Mouse (Mus musculus): ENCODE measurements around the gene Ccl2. TPM values are rescaled to one million over a fixed set of nuclear protein-coding genes. Genes with fewer than 3 reads are reported as not detected.

Ccl2 gene
- total RNA-seq, 1 experiment from 2014 or later: 0.67 TPM

- no peak for DNase-seq
These were observed 486 bp downstream of the Ccl2 start for GRCm38 (mm10) chr11:82035857-82036256.

GRCm38 (mm10) chr11:82038535-82038934, 3.2 kb downstream of the Ccl2 start, which contains the start of gene Gm17268:
TSS of gene Gm17268 (minus strand) at chr11:82038562.
- DNase-seq: no peak

GRCm38 (mm10) chr11:82039132-82039660, 3.8 kb downstream of the Ccl2 start:
- peak; percentile 10 for DNase-seq

GRCm38 (mm10) chr11:82041671-82042080, 6.3 kb downstream of the Ccl2 start:
- DNase-seq: no peak

- peak; percentile 49 for DNase-seq
These were observed 10.1 kb downstream of the Ccl2 start, which contains the start of gene Ccl7 for GRCm38 (mm10) chr11:82045471-82045870. TSS of gene Ccl7 (plus strand) at chr11:82045712.

- DNase-seq: peak; percentile 16
These were observed 12.5 kb downstream of the Ccl2 start for GRCm38 (mm10) chr11:82047746-82048415.

GRCm38 (mm10) chr11:82053849-82054248, 18.5 kb downstream of the Ccl2 start:
- no peak for DNase-seq

- DNase-seq: no peak
These were observed 22.3 kb downstream of the Ccl2 start, which contains the start of gene Ccl11 for GRCm38 (mm10) chr11:82057646-82058045. TSS of gene Ccl11 (plus strand) at chr11:82057823.

- no peak for DNase-seq
These were observed 26.9 kb downstream of the Ccl2 start for GRCm38 (mm10) chr11:82062226-82062625.

GRCm38 (mm10) chr11:82063454-82063853, 28.1 kb downstream of the Ccl2 start:
- no peak for DNase-seq

GRCm38 (mm10) chr11:82066953-82067571, 31.7 kb downstream of the Ccl2 start:
- no peak for DNase-seq

GRCm38 (mm10) chr11:82071076-82071475, 35.7 kb downstream of the Ccl2 start:
- no peak for DNase-seq

GRCm38 (mm10) chr11:82072374-82072773, 37.0 kb downstream of the Ccl2 start:
- DNase-seq: no peak

GRCm38 (mm10) chr11:82072984-82073383, 37.6 kb downstream of the Ccl2 start:
- no peak for DNase-seq

GRCm38 (mm10) chr11:82073686-82074085, 38.3 kb downstream of the Ccl2 start:
- no peak for DNase-seq

GRCm38 (mm10) chr11:82077031-82077430, 41.7 kb downstream of the Ccl2 start:
- DNase-seq: no peak

GRCm38 (mm10) chr11:82078136-82078730, 42.9 kb downstream of the Ccl2 start:
- DNase-seq: no peak

GRCm38 (mm10) chr11:82080865-82081264, 45.5 kb downstream of the Ccl2 start:
- no peak for DNase-seq

GRCm38 (mm10) chr11:82084360-82084759, 49.0 kb downstream of the Ccl2 start:
- DNase-seq: no peak
